Mouse (Mus musculus) forebrain, embryonic 16.5 days (tissue): ENCODE measurements around the gene Ppox. TPM values are rescaled to one million over a fixed set of nuclear protein-coding genes. Genes with fewer than 3 reads are reported as not detected.
"Not testable (repeated sequence)": the region's sequence is repeated elsewhere in the genome, so short reads cannot be mapped to it uniquely, and the experiment has no call there.

Experiments used
- ATAC-seq: fragments of 200-750 bp; cut with Nextera tagmentation; 2 replicates; pipeline ENCODE4 v1.8.0; 2017; ENCODE audit warnings: mild to moderate bottlenecking, moderate library complexity
- H3K27ac ChIP-seq: fragments of 300-500 bp; sonication (generic); 2 replicates; pipeline ENCODE4 v1.5.1; 2014; ENCODE audit warnings: low read length, control low read depth
- H3K27me3 ChIP-seq: fragments of 300-500 bp; sonication (generic); replicated peaks from 2 replicates; pipeline ENCODE4 v1.6.1; 2014; ENCODE audit warnings: low read length; ENCODE audit not compliant: control insufficient read depth, insufficient read depth
- H3K36me3 ChIP-seq: fragments of 300-500 bp; sonication (generic); 2 replicates; pipeline ENCODE4 v1.6.1; 2014; ENCODE audit not compliant: control insufficient read depth, insufficient read depth
- H3K4me1 ChIP-seq: fragments of 300-500 bp; sonication (generic); replicated peaks from 2 replicates; pipeline ENCODE4 v1.6.1; 2014; ENCODE audit warnings: low read length; ENCODE audit not compliant: control insufficient read depth, insufficient read depth
- H3K4me2 ChIP-seq: fragments of 300-500 bp; sonication (generic); 2 replicates; pipeline ENCODE4 v1.6.1; 2014; ENCODE audit warnings: mild to moderate bottlenecking, low read length, control low read depth
- H3K4me3 ChIP-seq: fragments of 300-500 bp; sonication (generic); replicated peaks from 2 replicates; pipeline ENCODE4 v1.5.1; 2014; ENCODE audit warnings: mild to moderate bottlenecking, low read length, control low read depth
- H3K9ac ChIP-seq: fragments of 300-500 bp; sonication (generic); replicated peaks from 2 replicates; pipeline ENCODE4 v1.6.1; 2014; ENCODE audit warnings: low read depth, low read length, control low read depth
- H3K9me3 ChIP-seq: fragments of 300-500 bp; sonication (generic); 2 replicates; pipeline ENCODE4 v1.6.1; 2016; ENCODE audit warnings: low read length; ENCODE audit not compliant: control insufficient read depth
- WGBS: fragments of 180-500 bp; shearing (Covaris S2); extraction: QIAGEN DNeasy Blood & Tissue Kit; methylation state at CpG from one replicate; pipeline ENCODE4 v1.1.7; 2014; 5-methylcytosine and 5-hydroxymethylcytosine counted together
- polyA plus RNA-seq: library from polyadenylated mRNA; unstranded; fragments of >200 nt; fragmentation: Nextera tagmentation; extraction: Ambion mirVana; gene quantifications from 2 replicates; pipeline ENCODE4 v1.2.1, GENCODE M21; 2015

The Ppox gene
- 47.6 and 49.2 TPM in 2 replicates for polyA plus RNA-seq

DNA sequence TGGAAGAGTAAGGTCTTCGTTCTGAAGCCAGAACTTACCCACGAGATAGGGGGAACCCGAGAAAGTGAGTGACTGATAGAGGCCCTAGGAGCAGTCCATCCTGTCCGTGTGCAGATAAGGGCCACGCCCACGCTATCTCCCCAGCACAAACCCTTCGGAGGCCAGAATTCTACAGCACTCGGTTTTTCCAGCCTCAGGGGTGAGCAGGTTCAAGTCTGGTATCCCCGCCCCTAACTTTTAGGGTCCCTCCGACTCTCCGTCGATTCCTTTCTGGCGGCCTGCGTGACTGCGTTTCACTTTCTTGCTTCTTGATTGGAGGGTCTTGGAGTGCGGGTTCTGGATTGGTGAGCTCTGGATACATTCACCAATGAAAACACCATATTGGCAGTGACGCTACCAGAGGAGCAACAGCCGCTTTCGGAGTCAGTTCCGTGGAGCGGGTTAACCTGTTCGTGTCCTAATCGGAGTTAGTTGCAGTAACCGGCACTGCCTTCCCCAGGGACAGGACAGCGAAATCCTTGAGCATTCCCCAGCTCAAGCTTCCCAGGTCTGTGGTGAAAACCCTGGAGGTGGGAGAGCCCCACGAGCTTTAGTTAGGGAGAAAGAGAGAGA, at the start of gene Ppox:
Gene Ppox, minus strand, starts transcription at position 271 of the 612 bp plus-strand sequence.
- H3K4me2 ChIP-seq, result peak within 1 kb of the TSS; percentile 84
- peak within 1 kb of the TSS; percentile 76 for H3K9ac ChIP-seq
- WGBS, result under 1% methylated on average over 26 of the region's 26 CpGs
- H3K4me1 ChIP-seq, result peaks cover 26% of the 10 kb centered on the region
- peak within 1 kb of the TSS; percentile 71 for H3K27ac ChIP-seq
- H3K27me3 ChIP-seq, result no peaks in the 10 kb centered on the region
- H3K4me3 ChIP-seq, result peak within 1 kb of the TSS; percentile 72
- H3K9me3 ChIP-seq, result no peaks in the 10 kb centered on the region
- peaks cover 20% of the 10 kb centered on the region for H3K36me3 ChIP-seq
- ATAC-seq, result peak; percentile 99

DNA sequence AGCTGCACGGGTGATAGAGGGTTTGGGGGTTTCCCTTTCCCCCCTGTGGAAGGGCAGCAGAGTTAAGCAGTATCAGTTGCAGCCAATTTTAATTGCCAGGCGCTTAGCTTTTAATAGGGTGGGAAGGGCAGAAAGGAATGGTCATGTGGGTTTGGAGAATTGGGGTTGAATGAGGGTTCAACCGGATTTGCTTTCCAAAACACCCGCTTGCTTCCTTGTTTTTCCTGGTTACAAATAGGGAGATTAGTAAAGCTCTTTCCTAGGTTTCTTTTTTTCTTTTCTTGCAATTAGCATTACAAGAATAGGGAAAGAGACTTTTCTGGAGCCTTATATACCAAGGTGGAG, 49.2 kb upstream of the Ppox start:
- Histone ChIP-seq H3K9ac (peak overlapping the region; percentile 96), H3K4me1 (peaks cover 40% of the 10 kb centered on the region), H3K27me3 (no peaks in the 10 kb centered on the region), H3K27ac (peak overlapping the region; percentile 99), H3K4me3 (peak overlapping the region; percentile 88), H3K36me3 (0 out of 2 replicates have a peak, but pooled peaks cover 2% of the 10 kb centered on the region), H3K9me3 (no peaks in the 10 kb centered on the region), H3K4me2 (peak overlapping the region; percentile 83)
- 0% methylated on average over 4 of the region's 4 CpGs for WGBS
- ATAC-seq, result no peak

DNA sequence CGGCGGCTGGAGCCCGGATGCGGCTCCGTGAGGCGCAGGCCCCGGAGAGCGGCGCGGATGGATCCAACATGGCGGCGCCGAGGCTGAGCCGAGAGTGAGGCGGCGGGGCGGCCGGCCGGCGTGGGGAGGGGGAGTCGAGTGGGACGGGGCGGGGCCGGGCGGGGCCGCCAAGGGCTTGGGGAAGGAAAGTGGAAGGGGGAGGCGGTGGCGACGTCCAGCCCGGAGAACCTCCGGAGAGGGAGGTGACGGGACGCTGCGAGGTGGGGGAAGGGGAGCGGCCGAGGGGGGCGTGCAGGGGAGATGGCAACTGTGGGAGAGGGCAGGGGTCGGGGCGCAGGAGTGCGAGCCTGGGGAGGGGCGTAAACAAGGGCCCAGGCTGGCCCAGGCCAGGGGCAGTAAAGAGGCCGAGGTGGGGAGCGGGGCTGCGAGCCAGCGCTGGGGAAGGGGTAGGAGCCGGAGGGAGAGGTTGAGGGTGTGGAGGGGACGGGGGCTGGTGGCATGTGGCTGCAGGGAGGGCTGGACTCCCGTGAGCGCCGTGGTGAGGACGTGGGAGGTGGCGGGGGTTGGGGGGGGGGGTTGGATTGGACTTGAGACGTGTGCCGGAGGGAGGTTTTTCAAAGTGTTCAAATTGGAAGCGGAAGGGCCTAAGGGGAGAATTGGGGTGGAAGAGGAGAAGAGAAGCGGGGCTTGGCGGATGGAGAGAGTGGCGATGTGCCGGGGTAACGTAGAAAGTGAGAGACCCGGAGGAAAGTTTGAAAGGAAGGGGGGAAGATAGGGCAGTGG, 48.6 kb upstream of the Ppox start:
- Histone ChIP-seq H3K27ac (peak overlapping the region; percentile 99), H3K9me3 (no peaks in the 10 kb centered on the region), H3K4me2 (peak overlapping the region; percentile 83), H3K4me1 (peaks cover 40% of the 10 kb centered on the region), H3K9ac (peak overlapping the region; percentile 96), H3K27me3 (no peaks in the 10 kb centered on the region), H3K36me3 (no peaks in the 10 kb centered on the region), H3K4me3 (peak overlapping the region; percentile 88)
- peak; percentile 83 for ATAC-seq
- under 1% methylated on average over 40 of the region's 61 CpGs for WGBS

DNA sequence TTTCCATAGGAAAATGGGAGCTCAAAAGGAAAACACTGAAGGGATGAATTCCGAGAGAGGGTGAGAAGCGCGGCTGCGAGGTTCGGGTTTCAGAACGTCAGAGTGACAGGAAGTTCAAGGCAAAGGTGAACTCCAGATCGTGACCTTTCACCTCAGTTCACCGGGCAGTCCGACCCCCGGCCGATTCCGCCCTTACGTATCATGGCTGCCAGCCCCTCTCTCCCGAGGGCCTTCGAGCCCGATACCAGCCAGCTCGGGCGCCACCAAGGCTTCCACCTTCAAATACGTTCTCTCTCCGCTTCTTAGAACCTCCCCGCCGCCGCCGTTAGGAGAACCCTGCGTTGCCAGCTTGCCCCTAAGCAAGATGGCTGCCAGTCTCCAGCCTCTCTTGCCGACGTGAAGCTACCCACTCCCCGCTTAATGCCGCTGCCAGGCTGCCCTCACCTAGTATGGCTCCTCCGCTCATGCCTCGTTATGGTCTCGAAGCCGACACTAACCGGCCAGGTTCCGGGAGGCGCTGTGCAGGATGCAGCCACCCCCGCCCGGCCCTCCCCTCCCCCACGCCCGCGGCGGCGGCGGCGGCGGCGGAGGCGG, 48.0 kb upstream of the Ppox start, which contains the start of gene Dedd:
Gene Dedd, plus strand, starts transcription at position 307 of the 594 bp plus-strand sequence.
- Histone ChIP-seq H3K9ac (peak within 1 kb of the TSS; percentile 96), H3K4me1 (peaks cover 40% of the 10 kb centered on the region), H3K36me3 (no peaks in the 10 kb centered on the region), H3K4me3 (peak within 1 kb of the TSS; percentile 88), H3K9me3 (no peaks in the 10 kb centered on the region), H3K27ac (peak within 1 kb of the TSS; percentile 99), H3K27me3 (no peaks in the 10 kb centered on the region), H3K4me2 (peak within 1 kb of the TSS; percentile 94)
- under 1% methylated on average over 38 of the region's 48 CpGs for WGBS
- peak; percentile 97 for ATAC-seq

DNA sequence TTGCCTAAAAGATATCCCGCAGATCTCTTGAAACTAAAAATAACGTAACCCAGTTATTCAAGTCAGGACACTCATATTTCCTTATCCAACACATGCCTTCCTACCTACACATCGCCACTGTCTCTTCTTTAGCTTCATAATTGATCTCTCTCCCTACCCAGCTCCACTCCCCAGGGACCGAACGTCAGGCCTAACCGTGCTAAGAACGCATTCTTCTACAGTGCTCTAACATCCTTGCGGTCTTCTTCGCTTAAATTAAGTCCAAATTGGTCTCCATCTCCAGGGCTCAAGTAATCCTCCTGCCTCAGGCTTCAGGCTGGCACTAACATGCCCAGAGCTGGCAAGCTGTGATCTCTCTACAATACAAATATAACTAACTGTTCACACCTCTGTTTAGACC, 47.3 kb upstream of the Ppox start:
- peak overlapping the region; percentile 88 for H3K4me3 ChIP-seq
- H3K36me3 ChIP-seq, result no peaks in the 10 kb centered on the region
- no peaks in the 10 kb centered on the region for H3K9me3 ChIP-seq
- H3K4me1 ChIP-seq, result peaks cover 38% of the 10 kb centered on the region
- peak overlapping the region; percentile 99 for H3K27ac ChIP-seq
- ATAC-seq, result no peak
- peak overlapping the region; percentile 94 for H3K4me2 ChIP-seq
- no peaks in the 10 kb centered on the region for H3K27me3 ChIP-seq
- peak overlapping the region; percentile 96 for H3K9ac ChIP-seq
- 38% methylated on average over 9 of the region's 9 CpGs for WGBS

DNA sequence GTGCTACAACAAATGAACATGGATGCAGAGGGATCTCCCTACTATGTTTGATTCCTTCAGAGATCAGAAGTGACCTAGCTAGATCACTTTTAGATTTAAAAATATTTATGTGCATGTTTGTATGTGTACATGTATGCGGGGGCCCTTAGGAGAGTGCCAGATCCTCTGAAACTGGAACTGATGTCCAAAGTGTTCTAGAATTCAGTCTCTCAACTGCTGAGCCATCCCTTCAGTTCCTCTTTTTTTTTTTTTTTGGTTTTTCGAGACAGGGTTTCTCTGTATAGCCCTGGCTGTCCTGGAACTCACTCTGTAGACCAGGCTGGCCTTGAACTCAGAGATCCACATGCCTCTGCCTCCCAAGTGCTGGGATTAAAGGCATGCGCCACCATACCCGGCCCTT, 45.6 kb upstream of the Ppox start:
- not testable (repeated sequence) for H3K4me3 ChIP-seq, H3K4me2 ChIP-seq, H3K27me3 ChIP-seq, ATAC-seq, H3K36me3 ChIP-seq, H3K27ac ChIP-seq, H3K9ac ChIP-seq, H3K9me3 ChIP-seq
- 85% methylated on average over 3 of the region's 4 CpGs for WGBS
- H3K4me1 ChIP-seq, result peaks cover 29% of the 10 kb centered on the region

DNA sequence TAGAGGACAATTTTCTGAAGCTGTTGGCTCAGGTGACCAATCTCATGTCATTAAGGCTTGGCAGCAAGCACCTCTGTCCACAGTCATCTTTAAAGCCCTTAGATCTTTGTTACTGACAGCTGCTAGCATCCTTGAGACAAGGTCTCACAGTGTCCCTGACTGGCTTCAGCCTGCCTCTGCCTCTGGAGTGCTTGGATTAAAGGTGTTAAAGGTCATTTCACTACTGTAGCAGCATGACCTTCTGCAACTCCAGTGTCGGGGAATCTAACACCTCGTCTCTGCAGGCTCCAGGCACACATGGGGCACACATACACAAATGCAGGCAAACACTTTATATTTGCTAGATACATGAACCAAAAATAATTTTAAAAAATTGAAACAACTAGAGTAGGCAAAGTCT, 44.6 kb upstream of the Ppox start:
- H3K36me3 ChIP-seq, result no peaks in the 10 kb centered on the region
- H3K4me2 ChIP-seq, result no peak overlapping the region
- H3K4me1 ChIP-seq, result peaks cover 22% of the 10 kb centered on the region
- H3K9ac ChIP-seq, result no peak overlapping the region
- H3K27me3 ChIP-seq, result no peaks in the 10 kb centered on the region
- 95% methylated on average over 2 of the region's 2 CpGs for WGBS
- H3K27ac ChIP-seq, result no peak overlapping the region
- H3K4me3 ChIP-seq, result no peak overlapping the region
- H3K9me3 ChIP-seq, result no peaks in the 10 kb centered on the region
- no peak for ATAC-seq

DNA sequence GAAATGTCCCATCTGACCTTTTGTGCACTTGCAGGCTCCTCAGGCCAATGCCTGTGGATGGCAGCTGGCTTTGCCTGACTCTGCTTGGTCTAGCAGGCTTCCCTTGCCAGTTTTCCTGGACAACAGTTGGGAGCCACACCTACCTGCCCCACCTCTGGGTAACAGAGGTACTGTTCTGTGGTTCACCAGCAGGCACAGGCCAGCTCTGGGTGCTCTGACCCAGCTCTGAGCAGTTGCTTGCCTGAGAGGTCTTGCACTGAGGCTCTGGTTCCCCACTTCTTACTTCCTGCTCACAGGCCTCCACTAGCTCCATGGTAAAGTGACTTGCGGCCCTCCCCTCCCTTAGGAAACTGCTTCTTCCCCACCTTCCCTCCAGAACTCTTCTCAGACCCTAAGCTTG, 41.0 kb upstream of the Ppox start:
- ATAC-seq, result 0 out of 2 replicates have a peak, but pooled peaks have one; percentile 33
- Histone ChIP-seq H3K27me3 (no peaks in the 10 kb centered on the region; the same call in 1 of the 2 replicates), H3K9ac (no peak overlapping the region), H3K27ac (no peak overlapping the region), H3K9me3 (no peaks in the 10 kb centered on the region), H3K4me1 (peaks cover 3% of the 10 kb centered on the region), H3K4me3 (no peak overlapping the region), H3K4me2 (no peak overlapping the region), H3K36me3 (no peaks in the 10 kb centered on the region)
- WGBS, result 100% methylated on average over 1 of the region's 1 CpGs

DNA sequence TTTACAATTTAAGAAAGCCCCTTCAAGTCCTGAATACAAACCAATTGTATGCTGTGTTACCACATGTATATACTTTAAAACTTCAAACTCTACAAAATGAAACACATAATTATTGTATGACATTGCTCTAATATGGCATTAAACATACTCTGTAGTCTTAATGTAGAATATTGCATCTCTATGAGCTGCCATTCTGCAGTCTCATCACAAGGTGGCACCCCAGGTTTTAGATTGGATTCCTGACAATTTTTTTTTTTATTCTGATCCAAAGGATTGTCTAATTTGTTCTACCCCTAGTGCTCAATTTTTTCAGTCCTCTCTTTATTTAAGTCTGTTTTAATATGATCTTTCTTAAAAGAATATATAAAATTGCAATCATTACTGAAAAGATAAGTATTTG, 40.4 kb upstream of the Ppox start:
- no peak overlapping the region for H3K9ac ChIP-seq
- ATAC-seq, result no peak
- no peaks in the 10 kb centered on the region; the same call in 1 of the 2 replicates for H3K27me3 ChIP-seq
- no peak overlapping the region for H3K4me3 ChIP-seq
- no peak overlapping the region for H3K27ac ChIP-seq
- no peak overlapping the region for H3K4me2 ChIP-seq
- peaks cover 3% of the 10 kb centered on the region; the same call in 1 of the 2 replicates for H3K4me1 ChIP-seq
- no peaks in the 10 kb centered on the region for H3K9me3 ChIP-seq
- H3K36me3 ChIP-seq, result no peaks in the 10 kb centered on the region
